Mouse (Mus musculus) inflammation-experienced regulatory T-cells, adult 6 months (primary cell): ENCODE results near the gene Rybp. TPM values are rescaled to one million over a fixed set of nuclear protein-coding genes. Genes with fewer than 3 reads are reported as not detected.

Experiments
- ATAC-seq: one replicate; pipeline ENCODE4 v1.8.0; 2017
- polyA plus RNA-seq, 3 experiments: library from polyadenylated mRNA; unstranded; fragments of 100-300 nt; shearing (Covaris generic); gene quantifications; one replicate each; pipeline ENCODE4 v1.2.1; 2017

Rybp gene
- 10 to 100 TPM in 1 of 3 experiments, 1 to 10 TPM in 2; 7.2 to 10.7 (median 9.7) TPM for polyA plus RNA-seq

DNA sequence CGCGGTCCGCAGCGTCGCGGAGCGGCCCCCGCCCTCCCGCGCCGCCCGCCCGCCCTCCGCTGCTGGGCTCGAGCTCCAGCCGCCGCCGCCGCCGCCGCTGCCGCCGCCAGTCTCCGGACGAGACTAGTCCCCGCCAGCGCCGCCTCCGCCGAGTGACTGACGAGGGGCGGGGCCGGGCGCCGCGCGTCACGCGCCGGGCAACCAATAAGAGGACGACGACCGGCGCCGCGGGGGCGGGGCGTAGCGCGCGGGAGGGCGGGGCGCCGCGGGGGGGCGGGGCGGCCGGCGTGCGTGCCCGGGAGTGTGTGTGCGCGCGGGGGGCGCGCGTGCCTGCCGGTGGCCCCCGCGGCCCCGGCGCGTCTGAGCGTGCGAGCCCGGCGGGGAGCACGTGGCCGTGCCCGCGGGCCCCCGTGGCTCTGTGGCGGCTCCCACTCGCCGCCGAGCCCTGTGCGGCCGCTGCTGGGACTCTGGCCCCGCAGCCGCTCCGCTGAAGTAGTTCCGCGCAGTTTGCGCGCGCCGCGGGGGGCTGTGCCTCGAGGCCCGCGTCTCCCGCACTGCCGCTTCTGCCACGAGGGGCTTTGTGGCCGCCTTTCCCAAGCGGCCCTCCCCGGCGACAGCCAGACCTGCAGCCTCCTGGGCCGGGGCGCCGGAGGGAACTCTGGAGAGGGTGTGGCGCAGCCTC, at the start of gene Rybp:
TSS of gene Rybp (minus strand) at position 152 of the 682 bp plus-strand sequence.
- ATAC-seq, result peak; percentile 84

DNA sequence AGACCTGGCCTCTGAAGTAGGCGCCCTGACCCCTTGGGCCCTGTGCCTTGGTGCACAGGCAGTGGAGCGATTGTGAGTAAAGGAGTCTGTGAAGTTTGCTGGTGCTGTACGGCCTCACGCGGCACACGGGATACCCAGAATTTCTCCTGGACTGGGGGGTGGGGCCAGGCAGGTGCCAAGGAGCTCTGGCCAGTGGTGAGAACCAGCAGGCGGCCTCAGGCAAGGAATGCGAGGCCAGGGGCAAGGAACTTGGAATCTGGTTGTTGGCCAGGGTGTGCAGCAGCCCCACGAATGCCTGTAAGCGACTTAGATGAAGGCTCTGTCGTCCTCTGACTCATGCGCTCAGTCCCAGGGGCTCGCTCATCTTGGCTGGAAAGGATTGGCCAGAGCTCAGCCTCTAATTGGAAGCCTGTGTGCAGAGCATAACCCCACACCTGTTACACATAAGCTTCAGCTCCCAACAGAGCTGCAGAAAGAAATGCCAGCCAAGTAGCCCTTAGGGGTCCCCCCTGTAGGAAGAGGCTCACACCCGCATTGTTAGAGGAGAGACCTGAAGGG, 49.4 kb upstream of the Rybp start:
- ATAC-seq, result no peak

DNA sequence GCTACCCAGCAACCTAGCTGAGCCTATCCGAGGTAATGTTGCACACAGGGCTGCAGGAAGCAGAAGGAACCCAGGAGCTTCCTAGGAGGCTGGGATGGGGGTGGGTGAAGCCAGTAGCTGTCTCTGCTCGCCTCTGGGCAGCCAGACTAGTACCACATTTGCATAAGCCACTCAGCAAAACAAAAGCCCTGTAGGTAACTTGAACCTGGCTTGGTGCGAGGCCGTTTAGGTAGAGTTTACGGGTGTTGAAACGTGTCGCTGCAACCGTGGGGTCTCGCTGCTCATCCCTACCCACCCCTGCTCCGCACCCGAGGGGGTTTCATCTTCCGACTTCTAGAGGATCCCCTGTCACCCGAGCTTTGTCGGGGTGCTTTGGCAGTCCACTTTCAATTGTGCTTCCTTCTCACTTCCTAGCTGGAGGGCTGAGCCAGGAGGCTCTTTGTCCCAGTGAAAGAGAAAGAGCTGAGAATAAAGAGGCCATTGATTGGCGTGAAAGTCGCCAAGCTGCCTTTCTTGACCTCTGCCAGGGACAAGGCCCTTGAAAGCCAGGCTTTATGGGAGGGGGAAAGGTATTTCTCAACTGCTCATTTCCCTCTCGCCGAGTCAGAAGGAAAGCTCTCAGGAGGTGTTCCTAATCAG, 48.3 kb upstream of the Rybp start:
- ATAC-seq, result no peak

DNA sequence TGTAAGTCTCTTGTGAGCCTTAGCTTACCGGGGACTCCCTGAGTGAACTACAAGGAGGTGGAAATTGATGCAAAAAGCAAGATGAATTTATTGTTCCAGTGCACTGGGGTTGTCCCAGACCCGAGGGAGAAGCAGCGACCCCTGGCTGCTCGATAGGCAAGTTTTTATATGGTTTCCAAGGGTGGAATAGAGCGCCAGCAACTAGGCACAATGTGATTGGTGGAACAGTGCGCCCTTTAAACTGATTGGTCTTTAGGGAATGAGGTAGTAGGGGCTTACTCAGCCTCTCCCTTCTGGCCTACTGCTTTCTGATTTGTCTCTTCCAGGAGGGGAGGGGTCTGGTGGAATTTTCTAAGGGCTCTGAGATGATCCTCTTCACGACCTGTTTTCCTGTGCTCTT, 46.5 kb upstream of the Rybp start:
- ATAC-seq, result no peak

DNA sequence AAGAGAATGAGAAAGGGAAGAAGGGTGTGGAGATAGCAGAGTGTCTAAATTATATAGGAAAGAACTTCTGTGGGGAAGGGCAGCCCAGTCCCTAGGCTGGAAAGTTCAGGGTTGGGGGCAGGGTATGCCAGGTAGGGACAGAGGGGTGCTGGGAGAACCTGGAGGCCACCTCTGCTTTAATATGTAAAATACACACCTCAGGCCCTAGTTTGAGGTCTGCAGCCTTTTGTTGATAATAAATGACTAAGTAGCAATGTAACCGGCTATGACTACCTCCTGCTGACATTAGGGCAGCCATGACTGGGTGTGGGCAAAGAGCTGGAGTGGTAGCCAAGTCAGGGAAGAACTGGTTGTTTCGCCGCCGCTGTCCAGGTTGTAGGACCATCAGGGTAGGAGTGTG, 45.2 kb upstream of the Rybp start:
- no peak for ATAC-seq

DNA sequence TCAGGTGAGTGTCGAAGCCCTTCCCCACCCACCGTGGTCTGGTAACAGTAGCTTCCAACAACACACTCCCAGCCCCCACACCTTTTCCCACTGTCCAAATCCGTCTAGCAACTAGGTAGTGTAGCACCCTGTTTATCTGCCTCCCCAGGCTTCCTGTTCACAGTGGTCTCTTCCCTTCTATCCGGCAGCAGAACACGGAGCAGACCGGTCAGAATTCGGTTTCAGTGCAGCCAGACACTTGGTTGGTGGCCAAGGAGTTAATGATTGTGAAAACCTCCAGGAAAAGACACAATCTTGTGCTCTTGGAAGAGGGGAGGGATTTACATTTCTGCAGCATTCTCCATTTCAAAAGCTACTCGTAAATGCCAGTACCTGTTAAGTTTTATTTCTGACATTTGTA, 44.3 kb upstream of the Rybp start:
- ATAC-seq, result no peak

DNA sequence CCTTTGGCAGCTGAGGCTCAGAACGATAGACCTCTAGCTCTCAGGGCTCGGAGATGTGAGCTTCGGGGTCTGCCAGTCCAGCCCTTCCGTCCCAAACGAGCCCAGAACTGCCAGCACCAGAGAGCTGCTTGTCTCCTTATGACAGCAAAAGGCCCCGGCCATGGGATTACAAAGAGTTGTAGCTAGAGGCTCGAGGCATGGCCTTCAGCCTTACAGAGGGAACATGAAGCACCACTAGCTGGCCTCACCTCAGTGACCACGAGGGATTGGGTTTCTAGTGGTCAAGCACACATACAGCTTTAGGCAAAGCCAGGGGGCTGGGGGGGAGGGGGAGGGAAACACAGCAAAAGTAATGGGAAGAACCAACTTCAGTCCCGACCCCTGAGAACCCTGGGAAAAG, 43.8 kb upstream of the Rybp start:
- no peak for ATAC-seq

DNA sequence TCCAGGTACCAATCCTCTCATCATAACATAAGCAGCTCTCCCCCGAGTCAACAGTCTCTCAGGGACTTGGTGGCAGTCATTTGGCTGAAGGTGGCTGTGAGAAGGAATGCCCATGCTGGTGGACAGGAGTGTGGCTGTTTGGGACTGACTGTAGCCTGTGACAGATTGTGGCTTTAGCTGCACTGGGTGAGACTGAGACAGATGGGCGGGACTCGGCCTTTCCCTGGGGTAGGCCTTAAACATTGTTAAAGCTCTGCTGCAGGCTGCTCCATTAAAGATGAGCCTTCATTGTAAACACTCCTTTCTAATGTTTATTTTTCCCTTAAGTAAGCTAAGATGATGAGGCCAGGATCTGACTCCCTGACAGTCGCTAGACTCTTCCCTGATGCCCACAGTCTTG, 42.3 kb upstream of the Rybp start:
- no peak for ATAC-seq

DNA sequence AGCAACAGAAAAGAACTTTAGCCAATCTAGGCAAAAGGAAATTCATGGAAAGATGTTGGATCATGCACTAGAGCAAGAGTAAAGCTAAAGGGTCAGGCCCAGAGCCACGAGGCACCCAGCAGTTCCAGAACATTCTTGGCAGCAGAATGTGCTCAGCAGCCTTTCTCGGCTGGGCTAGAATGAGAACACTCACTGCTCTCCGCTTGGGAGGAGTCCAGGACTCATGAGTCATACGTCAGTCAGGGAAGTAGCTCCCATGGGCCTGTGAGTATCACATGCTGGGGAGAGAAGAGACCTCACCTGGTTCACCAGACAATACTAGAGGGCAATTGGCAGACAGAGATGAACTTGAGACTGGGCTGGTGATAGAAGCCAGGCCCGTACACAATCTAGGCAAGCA, 39.8 kb upstream of the Rybp start:
- ATAC-seq, result no peak

DNA sequence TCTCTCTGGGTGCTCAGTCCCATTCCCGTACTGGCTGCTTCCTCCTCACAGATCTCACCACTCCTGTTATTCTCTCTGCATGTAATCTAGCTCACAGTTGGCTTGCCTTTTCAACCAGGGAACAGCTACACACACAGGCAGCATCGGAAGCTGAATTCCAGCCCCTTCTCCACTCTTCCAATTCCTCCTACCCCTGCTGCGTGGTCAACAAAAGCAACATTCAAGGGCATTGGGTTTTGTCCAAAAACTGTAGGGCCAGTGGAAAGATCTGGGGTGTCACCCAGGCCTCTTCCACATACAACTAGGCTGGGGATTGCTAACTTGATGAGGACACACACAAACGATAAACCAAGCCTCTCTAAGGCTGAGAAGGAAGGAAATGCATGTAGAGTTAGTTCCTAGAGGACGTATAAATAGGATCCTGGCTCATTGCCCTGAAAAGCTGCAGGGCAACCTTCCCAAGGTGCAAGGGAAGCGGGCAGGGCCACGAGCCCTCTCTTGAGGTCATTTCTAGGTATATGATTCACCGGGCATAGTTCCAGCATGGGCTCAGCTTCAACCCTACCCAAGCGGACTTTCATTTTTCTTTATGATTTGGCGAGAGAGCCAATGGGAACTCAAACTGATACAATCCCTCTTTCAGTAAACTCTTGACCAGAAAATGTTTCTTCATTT, 36.6 kb upstream of the Rybp start:
- ATAC-seq, result no peak

DNA sequence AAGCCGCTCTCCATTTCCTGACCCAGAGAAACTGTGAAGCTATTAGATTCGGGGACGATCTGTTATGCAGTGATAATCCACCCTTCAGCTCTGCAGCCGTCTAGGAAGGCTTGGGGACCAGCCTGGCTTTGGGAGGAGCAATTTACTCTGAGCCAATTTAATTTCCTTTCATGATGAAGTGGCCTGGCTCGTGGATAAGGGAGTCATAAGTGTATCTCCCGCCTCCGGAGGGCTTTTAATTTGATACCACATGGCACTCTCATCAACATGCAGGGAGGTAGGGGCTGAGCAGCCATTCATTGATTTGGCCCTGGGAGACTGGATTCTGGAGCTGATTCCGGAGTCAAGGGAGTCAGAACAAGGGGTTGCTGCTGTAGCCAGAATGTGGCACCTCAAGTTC, 35.3 kb upstream of the Rybp start:
- no peak for ATAC-seq

DNA sequence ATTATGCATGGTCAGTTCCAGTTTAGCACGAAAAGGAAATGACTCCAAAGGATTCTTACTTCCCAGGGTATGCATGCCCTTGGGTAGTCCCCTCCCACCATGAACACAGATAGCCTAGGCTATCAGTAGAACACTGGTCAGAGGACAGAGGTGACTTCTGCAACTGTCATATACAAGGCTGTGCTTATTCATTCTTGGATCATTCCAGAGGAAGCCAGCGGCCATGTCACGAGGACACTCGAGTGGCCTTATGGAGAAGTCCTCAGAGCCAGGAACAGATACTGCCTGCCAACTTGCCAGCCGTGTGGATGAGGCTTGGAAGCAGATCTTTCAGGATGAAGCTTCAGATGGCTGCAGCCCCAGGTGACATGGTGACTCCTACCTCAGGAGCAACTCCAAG, 34.9 kb upstream of the Rybp start:
- no peak for ATAC-seq

DNA sequence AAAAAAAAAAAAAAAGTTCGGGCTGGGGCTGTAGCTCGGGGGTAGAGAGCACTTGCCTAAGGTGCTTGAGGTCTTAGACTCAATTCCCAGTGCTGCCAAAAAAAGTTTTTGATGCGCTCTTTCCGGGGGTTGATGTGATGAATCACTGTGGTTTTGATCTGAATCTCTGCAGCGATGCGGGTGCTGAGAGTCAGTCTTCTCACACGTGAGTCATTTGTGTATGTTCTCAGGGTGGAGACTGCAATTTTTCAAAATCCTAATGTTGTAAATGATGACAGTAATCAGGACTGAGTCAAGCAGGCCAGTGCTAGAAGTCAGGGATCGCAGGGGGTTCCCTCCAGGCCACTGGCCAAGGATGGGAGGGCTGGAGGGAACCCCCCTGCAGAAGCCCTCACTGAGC, 26.9 kb upstream of the Rybp start:
- no peak for ATAC-seq

DNA sequence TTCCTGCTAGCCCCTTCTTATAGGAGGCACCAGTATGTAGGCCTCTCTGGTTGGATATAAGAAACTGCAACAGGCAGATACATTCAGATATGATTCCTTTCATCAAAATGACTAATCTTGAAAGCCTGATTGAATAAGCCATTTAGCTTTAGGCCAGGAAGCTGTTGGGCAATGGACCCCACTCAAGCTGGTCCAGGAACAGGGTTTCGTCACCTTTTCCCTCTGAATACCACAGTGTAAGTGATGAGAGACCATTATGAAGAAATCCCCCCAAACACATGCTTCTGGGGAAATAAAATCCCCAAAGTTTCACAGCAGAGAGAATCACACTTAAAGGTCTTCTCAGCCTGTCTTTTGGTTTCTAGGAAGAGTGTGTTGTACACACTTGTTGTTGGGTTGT, 23.9 kb upstream of the Rybp start:
- ATAC-seq, result no peak

DNA sequence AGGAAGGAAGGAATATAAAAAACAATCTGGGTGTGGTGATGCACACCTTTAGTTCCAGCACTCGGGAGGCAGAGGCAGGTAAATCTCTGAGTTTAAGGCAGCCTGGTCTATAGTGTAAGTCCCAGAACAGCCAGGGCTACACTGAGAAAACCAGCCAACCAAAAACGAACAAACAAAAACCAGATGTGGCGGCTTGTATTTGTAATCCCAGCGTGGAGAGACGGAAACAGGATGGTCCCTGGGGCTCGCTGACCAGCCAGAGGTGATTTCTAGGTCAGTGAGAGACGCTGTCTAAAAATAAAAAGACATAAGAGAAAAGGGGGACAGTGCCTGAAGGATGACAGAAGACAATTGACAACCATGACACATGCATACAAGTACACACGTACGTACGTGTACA, 17.5 kb upstream of the Rybp start:
- ATAC-seq, result no peak

DNA sequence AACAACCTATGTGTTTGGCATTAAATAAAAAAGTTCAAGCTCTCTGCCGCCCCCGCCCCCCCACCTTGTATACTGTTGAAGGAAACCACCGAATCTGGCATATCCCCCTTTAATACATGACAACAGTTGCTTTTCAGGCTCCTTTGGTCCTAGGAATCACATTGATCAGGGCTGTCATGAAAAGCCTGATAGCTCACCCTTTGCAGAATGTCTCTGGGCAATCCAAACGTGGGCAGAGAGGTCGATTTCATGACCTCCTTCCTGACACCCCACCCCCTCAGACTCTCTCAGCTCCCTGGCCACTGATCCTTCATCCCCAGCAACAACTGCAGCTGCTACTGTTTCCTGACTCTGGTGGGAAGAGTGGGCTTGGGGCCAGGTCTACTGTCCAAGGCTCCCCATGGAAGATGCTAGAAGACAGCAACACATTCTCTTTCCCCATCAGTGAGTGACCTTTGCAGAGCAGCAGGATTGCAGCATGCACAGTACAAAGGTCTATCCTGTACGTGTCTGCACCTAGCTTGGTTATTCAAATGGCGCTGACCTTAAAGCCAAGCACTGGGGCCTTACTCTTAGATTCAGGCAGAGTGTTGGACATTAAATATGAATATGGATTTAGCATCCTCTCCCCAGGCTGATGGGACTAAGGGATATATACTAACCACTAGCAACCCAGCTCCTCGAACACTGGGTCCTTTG, 14.3 kb upstream of the Rybp start:
- no peak for ATAC-seq

DNA sequence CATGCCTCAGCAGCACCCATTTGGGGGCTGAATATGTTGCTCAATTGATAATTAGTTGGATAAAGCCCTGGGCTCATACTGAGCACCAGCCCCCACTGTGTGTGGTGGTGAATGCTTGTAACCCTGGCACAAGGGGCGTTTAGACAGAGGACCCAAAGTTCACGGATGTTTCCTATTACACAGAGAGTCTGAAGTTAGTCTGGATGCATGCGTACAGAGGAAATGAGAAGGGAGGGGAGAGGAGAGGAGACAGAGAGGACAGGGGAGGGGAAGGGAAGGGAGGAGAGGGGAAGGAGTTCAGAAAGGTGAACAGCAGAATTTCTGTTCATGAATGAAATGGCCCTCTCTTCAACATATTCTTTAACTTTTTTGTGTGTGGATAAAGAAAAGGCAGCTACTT, 13.5 kb upstream of the Rybp start:
- ATAC-seq, result no peak

DNA sequence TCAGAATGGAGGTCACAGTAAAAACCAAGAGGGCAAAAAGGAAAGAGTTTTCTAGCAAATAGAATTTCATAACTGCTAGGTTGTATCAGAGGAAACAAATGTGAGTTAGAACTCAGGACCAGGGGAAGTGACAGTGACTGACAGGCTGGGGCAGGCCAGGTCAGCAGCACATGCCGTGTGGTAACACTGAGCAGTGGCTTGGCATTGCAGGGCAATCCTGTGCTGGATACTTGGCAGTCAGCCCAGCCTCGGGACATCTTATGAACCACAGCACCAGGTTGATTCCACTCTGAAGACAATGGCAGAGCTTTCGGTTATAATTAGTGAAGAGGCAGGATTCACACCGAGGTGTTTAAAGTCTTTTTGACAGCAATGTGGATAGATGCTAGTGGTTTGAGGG, 11.7 kb upstream of the Rybp start:
- ATAC-seq, result no peak

DNA sequence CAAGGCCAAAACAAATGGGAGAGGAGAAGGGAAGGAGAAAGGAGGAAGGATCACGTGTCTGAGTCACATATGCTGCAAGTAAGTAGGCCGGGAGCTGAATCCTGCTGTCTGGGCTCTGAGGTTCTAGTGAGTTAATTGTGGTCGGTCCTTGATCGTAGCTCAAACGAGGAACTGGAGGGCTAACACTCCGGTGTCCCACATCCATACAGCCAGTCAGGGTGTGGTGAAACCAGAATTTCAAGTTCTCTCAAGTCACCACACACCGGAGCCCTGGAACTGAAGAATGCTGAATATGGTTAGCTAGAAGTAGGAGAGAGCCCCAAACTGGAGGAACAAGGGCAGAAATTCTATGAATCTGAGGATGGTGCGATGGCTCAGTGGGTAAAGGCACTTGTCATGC, 10.3 kb upstream of the Rybp start:
- no peak for ATAC-seq

DNA sequence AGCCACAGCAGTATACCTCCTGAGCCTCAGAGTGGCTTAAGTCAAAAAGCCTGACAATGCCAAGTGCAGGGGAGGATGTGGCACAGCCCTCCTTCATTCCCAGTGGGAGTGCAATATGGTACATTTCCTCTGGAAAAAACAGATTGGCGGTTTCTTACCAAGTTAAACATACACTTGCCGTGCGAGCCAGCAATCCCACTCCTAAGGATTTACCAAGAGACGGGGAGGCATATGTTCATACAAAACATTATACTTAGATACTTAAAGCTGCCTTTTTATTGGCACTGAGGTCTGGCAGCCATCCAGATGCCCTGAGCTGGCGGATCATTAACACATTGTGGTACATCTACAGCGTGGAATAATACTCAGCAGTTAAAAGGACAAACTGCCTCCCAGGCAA, 5.1 kb upstream of the Rybp start:
- ATAC-seq, result no peak

DNA sequence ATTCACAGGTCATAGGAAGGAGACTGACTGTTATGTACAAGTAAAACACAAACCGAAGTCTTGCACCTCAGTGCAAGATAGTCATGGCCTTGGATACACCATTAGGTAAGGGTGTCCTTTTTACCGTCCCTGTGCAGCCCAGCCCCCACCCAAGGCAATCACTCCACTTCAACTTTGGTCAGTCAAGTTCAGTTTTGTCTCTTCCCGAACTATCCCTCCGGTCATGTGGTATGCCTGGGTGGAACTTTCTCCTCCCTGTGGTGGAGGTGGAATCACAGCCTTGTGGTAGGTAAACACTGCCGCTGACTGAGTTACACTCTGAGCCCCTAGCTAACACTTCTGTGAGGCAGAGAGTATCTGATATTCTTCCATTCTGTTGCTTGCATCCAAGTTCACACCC, 1.8 kb upstream of the Rybp start:
- no peak for ATAC-seq

DNA sequence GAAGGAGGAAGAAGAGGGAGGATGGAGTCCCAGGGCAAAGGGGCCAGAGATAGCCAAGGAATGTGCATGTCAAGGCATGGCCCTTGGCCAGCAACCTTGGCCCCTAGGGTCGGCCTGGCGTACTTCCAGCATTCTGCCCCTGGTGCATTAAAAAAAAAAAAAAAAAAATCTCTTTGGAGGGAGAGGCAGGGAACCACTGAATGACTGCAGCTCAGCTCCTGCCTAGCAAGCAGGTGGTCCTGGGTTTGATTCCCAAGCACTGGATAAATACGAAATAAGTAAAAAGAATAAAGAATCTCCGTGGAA, 1.4 kb upstream of the Rybp start:
- no peak for ATAC-seq

DNA sequence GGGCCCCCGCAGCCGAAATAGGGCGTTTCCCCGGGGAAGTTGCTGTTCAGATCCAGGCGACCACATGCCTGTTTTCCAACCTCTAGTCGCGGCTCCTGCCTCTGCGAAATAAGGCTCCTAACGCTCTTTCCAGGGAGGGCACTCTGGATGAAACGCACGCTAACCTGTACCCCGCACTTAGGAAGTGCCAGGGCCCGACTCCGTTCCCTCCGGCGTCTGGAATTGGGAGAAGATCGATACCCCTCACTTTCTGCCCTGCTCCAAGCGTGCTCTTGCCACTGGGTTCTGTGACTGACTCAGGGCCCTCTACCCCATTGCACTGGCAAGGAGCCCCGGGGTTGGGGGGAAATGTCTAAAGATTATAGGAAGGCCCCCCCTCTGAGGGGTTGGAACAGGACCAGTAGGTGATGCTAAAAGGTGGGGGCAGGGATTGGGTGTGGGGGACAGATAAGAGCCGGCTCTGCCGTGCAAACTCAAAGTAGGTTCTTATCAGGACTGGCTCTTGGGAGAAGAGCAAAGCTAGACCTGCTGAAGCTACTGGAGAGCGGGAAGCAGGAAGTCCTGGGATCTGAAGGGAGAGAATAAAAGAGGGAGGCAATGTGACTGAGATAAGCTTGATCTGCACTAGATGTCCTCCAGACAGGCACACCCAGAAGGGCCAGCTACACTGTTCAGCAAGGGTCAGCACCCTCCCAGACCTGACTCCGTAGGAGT, 888 bp upstream of the Rybp start:
- ATAC-seq, result no peak
